Mouse (Mus musculus): ENCODE data around the gene Arfgap2. TPM values are rescaled to one million over a fixed set of nuclear protein-coding genes. Genes with fewer than 3 reads are reported as not detected.

Gene Arfgap2
- polyA plus RNA-seq, 1 experiment from 2014 or later: 64.2 TPM

DNA sequence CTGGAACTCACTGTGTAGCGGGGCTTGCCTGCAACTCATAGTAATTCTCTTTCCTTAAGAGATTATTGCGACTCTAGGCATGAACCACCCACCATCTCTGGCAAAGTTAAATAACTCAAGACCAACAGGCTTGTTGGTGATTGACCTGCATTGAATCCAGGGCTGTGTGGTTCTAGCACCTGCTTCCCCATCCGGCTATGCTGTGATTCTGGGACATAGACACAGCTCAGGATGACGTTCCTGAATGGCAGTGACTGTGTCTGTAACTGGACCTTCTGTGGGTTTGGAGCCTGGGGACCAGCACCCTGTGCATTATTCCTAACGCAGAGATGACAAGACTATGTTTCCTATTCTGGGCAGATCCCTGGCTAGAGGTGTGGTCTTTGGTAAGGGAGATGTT is 31.1 kb downstream of the Arfgap2 start:
- DNase-seq (no peak), ATAC-seq (no peak)
- no peaks in the 10 kb centered on the region for H3K27me3 ChIP-seq (ENCODE audit: insufficient read depth, low read length)
- WGBS (ENCODE audit: insufficient replicate concordance): 82% methylated on average over 5 of the region's 5 CpGs
- H3K4me1 ChIP-seq (ENCODE audit: insufficient read depth): no peaks in the 10 kb centered on the region
- no peak overlapping the region for H3K27ac ChIP-seq (ENCODE audit: low read depth)
- TF ChIP-seq CTCF (IDR thresholded peaks at IDR 0.05; ENCODE audit: low read depth) (no peak), EP300 (IDR thresholded peaks at IDR 0.05; ENCODE audit: low read depth) (no peak)
- H3K4me2 ChIP-seq (ENCODE audit: low read depth, low read length): no peak overlapping the region
- no peaks in the 10 kb centered on the region for H3K36me3 ChIP-seq (replicated peaks; ENCODE audit: insufficient read depth, low read length)
- no peak overlapping the region for H3K4me3 ChIP-seq (ENCODE audit: low read depth, low read length)
- no peaks in the 10 kb centered on the region for H3K9me3 ChIP-seq (ENCODE audit: low read length)
- H3K9ac ChIP-seq (replicated peaks): no peak overlapping the region

DNA sequence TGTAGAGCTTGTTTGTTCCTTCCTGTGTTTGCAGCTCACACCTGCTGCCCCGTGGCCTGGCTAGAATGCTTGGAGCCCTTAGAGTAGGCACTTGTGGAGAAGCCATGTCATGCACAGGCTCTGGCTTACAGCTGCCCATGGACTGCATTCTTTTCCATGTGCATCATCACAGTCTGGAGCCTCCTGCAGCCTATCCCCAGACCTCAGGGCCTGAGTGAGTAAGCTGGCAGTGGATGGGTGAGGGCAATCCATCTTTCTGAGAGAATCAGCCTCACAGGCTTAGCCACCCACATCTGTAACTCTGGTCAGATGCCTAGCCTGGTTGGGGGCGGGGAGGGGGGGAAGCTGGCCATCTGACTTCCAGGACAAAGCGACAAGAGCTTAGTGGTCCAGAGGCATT is 34.4 kb downstream of the Arfgap2 start:
- Histone ChIP-seq H3K4me3 (ENCODE audit: low read depth, low read length) (no peak overlapping the region), H3K27ac (ENCODE audit: low read depth) (no peak overlapping the region), H3K9ac (replicated peaks) (no peak overlapping the region), H3K4me1 (ENCODE audit: insufficient read depth) (no peaks in the 10 kb centered on the region), H3K9me3 (ENCODE audit: low read length) (no peaks in the 10 kb centered on the region), H3K4me2 (ENCODE audit: low read depth, low read length) (no peak overlapping the region), H3K36me3 (replicated peaks; ENCODE audit: insufficient read depth, low read length) (no peaks in the 10 kb centered on the region), H3K27me3 (ENCODE audit: insufficient read depth, low read length) (no peaks in the 10 kb centered on the region)
- TF ChIP-seq CTCF (IDR thresholded peaks at IDR 0.05; ENCODE audit: low read depth) (no peak), EP300 (IDR thresholded peaks at IDR 0.05; ENCODE audit: low read depth) (no peak)
- ATAC-seq (no peak), DNase-seq (no peak)
- 66% methylated on average over 3 of the region's 3 CpGs for WGBS (ENCODE audit: insufficient replicate concordance)

DNA sequence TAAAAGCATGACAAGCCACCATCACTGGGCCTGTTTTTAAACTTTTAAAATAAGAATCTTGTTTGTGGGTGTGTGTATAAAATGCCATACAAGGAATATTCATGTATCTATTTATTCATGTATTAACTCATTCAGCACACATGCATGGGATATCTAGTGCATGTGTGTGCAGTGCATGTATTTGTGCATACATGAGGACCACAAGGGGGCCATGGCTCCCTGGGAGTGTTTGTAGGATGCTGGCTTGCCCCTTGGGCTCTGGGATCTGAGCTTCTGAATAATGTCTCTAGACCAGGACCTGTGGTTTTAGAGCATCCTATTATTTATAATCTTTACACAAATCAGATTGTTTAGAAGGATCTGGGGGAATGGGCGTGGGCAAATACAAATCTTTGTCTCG is 36.0 kb downstream of the Arfgap2 start:
- Histone ChIP-seq H3K4me3 (ENCODE audit: low read depth, low read length) (no peak overlapping the region), H3K36me3 (replicated peaks; ENCODE audit: insufficient read depth, low read length) (no peaks in the 10 kb centered on the region), H3K9ac (replicated peaks) (no peak overlapping the region), H3K4me2 (ENCODE audit: low read depth, low read length) (no peak overlapping the region), H3K27ac (ENCODE audit: low read depth) (no peak overlapping the region), H3K4me1 (ENCODE audit: insufficient read depth) (no peaks in the 10 kb centered on the region), H3K9me3 (ENCODE audit: low read length) (no peaks in the 10 kb centered on the region), H3K27me3 (ENCODE audit: insufficient read depth, low read length) (no peaks in the 10 kb centered on the region)
- DNase-seq (no peak), ATAC-seq (no peak)
- 76% methylated on average over 2 of the region's 2 CpGs for WGBS (ENCODE audit: insufficient replicate concordance)
- TF ChIP-seq EP300 (IDR thresholded peaks at IDR 0.05; ENCODE audit: low read depth) (no peak), CTCF (IDR thresholded peaks at IDR 0.05; ENCODE audit: low read depth) (0 out of 2 replicates have a peak, but pooled peaks have one; percentile 23)

DNA sequence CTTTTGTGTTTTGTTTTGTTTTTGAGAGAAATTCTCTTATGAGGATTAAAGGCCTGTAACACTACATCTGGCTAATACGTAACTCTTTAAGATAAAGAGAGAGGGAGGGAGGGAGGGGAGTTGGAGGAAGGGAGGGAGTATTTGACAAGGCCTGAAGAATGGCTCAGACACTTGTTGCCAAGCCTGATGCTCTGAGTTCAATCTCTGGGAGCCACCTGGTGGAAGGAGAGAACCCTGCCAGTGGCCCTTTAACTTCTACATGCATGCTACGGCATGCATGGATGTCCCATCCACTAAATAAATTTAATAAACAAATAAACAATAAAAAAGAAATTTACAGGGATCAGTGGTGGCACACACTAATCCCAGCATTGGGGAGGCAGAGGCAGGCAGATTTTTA is 37.1 kb downstream of the Arfgap2 start:
- no peaks in the 10 kb centered on the region for H3K9me3 ChIP-seq (ENCODE audit: low read length)
- no peaks in the 10 kb centered on the region for H3K4me1 ChIP-seq (ENCODE audit: insufficient read depth)
- H3K4me3 ChIP-seq (ENCODE audit: low read depth, low read length): no peak overlapping the region
- no peak overlapping the region for H3K27ac ChIP-seq (ENCODE audit: low read depth)
- H3K9ac ChIP-seq (replicated peaks): no peak overlapping the region
- no peak for DNase-seq
- no peak overlapping the region for H3K4me2 ChIP-seq (ENCODE audit: low read depth, low read length)
- no peaks in the 10 kb centered on the region for H3K36me3 ChIP-seq (replicated peaks; ENCODE audit: insufficient read depth, low read length)
- TF ChIP-seq CTCF (IDR thresholded peaks at IDR 0.05; ENCODE audit: low read depth) (no peak), EP300 (IDR thresholded peaks at IDR 0.05; ENCODE audit: low read depth) (no peak)
- WGBS (ENCODE audit: insufficient replicate concordance): 61% methylated on average over 2 of the region's 2 CpGs
- no peaks in the 10 kb centered on the region for H3K27me3 ChIP-seq (ENCODE audit: insufficient read depth, low read length)
- no peak for ATAC-seq

DNA sequence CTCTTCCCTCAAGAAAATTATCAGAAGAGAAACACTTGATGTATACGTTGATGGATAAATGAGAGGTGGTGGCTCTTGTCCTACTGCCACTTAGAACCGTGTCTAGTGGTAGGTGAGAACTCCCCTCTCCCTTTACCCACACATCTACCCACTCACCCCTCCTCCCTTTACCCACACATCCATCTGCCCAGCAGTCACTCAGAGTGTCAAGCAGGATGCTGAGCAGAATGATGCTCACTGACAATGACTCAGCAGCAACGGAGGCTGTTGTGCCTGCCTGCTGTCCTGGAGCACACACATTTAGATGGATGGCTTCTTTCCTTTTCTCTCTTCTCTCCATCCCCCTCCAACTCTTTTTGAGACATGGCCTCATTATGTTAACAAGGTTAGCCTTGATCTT is 38.1 kb downstream of the Arfgap2 start:
- H3K36me3 ChIP-seq (replicated peaks; ENCODE audit: insufficient read depth, low read length): no peaks in the 10 kb centered on the region
- TF ChIP-seq CTCF (IDR thresholded peaks at IDR 0.05; ENCODE audit: low read depth) (no peak), EP300 (IDR thresholded peaks at IDR 0.05; ENCODE audit: low read depth) (no peak)
- no peaks in the 10 kb centered on the region for H3K4me1 ChIP-seq (ENCODE audit: insufficient read depth)
- H3K27ac ChIP-seq (ENCODE audit: low read depth): no peak overlapping the region
- no peaks in the 10 kb centered on the region for H3K27me3 ChIP-seq (ENCODE audit: insufficient read depth, low read length)
- H3K4me2 ChIP-seq (ENCODE audit: low read depth, low read length): no peak overlapping the region
- H3K4me3 ChIP-seq (ENCODE audit: low read depth, low read length): no peak overlapping the region
- ATAC-seq (no peak), DNase-seq (no peak)
- no peaks in the 10 kb centered on the region for H3K9me3 ChIP-seq (ENCODE audit: low read length)
- no peak overlapping the region for H3K9ac ChIP-seq (replicated peaks)
- 63% methylated on average over 3 of the region's 3 CpGs for WGBS (ENCODE audit: insufficient replicate concordance)

DNA sequence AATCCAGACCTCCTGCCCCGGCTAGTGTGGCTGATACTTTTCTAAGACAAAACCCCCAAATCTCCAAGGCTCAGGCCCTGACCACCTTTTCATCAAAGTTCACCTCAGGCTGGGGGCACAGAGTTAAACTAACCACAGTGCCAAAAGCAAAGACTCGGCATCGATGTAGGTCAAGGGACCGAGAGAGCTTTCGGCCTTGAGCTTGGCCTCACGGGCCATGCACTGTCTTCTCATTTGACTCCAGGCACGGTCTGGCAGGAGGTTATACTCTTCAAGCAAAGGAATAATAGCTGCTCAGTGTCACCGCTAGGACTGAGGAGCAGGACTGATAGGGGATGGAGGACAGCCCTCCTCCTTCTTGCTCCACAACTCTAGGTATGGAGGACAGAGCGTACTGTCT is 41.2 kb downstream of the Arfgap2 start:
- no peak overlapping the region for H3K9ac ChIP-seq (replicated peaks)
- no peaks in the 10 kb centered on the region for H3K27me3 ChIP-seq (ENCODE audit: insufficient read depth, low read length)
- 84% methylated on average over 9 of the region's 9 CpGs for WGBS (ENCODE audit: insufficient replicate concordance)
- no peak overlapping the region for H3K4me3 ChIP-seq (ENCODE audit: low read depth, low read length)
- H3K27ac ChIP-seq (ENCODE audit: low read depth): no peak overlapping the region
- TF ChIP-seq EP300 (IDR thresholded peaks at IDR 0.05; ENCODE audit: low read depth): no peak
- no peak for TF ChIP-seq CTCF (IDR thresholded peaks at IDR 0.05; ENCODE audit: low read depth)
- no peak for DNase-seq
- H3K36me3 ChIP-seq (replicated peaks; ENCODE audit: insufficient read depth, low read length): no peaks in the 10 kb centered on the region
- H3K9me3 ChIP-seq (ENCODE audit: low read length): no peaks in the 10 kb centered on the region
- H3K4me1 ChIP-seq (ENCODE audit: insufficient read depth): no peaks in the 10 kb centered on the region
- no peak overlapping the region for H3K4me2 ChIP-seq (ENCODE audit: low read depth, low read length)
- no peak for ATAC-seq

DNA sequence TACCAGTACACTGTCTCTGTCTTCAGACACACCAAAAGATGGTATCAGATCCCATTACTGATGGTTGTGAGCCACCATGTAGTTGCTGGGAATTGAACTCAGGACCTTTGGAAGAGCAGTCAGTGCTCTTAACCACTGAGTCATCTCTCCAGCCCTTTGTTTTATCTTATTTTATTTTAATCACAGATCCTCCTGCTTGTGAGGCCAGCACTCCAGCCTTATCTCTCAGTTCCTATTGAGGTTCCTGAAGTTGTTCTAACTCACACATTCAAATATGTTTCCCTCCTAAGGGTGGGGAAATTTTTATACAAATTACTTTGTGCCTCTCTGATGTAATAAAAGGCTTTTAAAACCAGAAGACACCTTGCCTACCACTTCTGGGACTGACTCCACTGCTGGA is 41.8 kb downstream of the Arfgap2 start:
- no peaks in the 10 kb centered on the region for H3K27me3 ChIP-seq (ENCODE audit: insufficient read depth, low read length)
- no peaks in the 10 kb centered on the region for H3K9me3 ChIP-seq (ENCODE audit: low read length)
- no peak overlapping the region for H3K9ac ChIP-seq (replicated peaks)
- H3K4me2 ChIP-seq (ENCODE audit: low read depth, low read length): no peak overlapping the region
- H3K36me3 ChIP-seq (replicated peaks; ENCODE audit: insufficient read depth, low read length): no peaks in the 10 kb centered on the region
- DNase-seq (no peak), ATAC-seq (no peak)
- H3K27ac ChIP-seq (ENCODE audit: low read depth): no peak overlapping the region
- no peak overlapping the region for H3K4me3 ChIP-seq (ENCODE audit: low read depth, low read length)
- TF ChIP-seq CTCF (IDR thresholded peaks at IDR 0.05; ENCODE audit: low read depth) (no peak), EP300 (IDR thresholded peaks at IDR 0.05; ENCODE audit: low read depth) (no peak)
- no peaks in the 10 kb centered on the region for H3K4me1 ChIP-seq (ENCODE audit: insufficient read depth)
